Mouse (Mus musculus) limb, embryonic 14.5 days (tissue): Measurements from ENCODE around the gene Cmklr1. TPM values are rescaled to one million over a fixed set of nuclear protein-coding genes. Genes with fewer than 3 reads are reported as not detected.

ENCODE experiments used
- ATAC-seq: fragments of 200-750 bp; cut with Nextera tagmentation; 2 replicates; pipeline ENCODE4 v1.8.0; 2017; ENCODE audit warnings: low read depth, moderate number of reproducible peaks, moderate TSS enrichment; ENCODE audit not compliant: low FRiP score
- DNase-seq: peaks from one replicate; pipeline ENCODE4 v3.0.0-alpha.2; 2015; ENCODE audit warnings: low spot score
- H3K27ac ChIP-seq: fragments of 300-500 bp; sonication (generic); replicated peaks from 2 replicates; pipeline ENCODE4 v1.5.1; 2014; ENCODE audit warnings: low read depth, mild to moderate bottlenecking, low read length, moderate library complexity, mixed read lengths
- H3K27me3 ChIP-seq: fragments of 300-500 bp; sonication (generic); 2 replicates; pipeline ENCODE4 v1.6.1; 2014; ENCODE audit warnings: low read length, mixed read lengths; ENCODE audit not compliant: control insufficient read depth, insufficient read depth
- H3K36me3 ChIP-seq: fragments of 300-500 bp; sonication (generic); 2 replicates; pipeline ENCODE4 v1.6.1; 2014; ENCODE audit warnings: mild to moderate bottlenecking, low read length, moderate library complexity, mixed read lengths; ENCODE audit not compliant: control insufficient read depth, insufficient read depth
- H3K4me1 ChIP-seq: fragments of 300-500 bp; sonication (generic); 2 replicates; pipeline ENCODE4 v1.6.1; 2014; ENCODE audit warnings: antibody characterized with exemption, low read length, mixed read lengths; ENCODE audit not compliant: control insufficient read depth, insufficient read depth
- H3K4me2 ChIP-seq: fragments of 300-500 bp; sonication (generic); replicated peaks from 2 replicates; pipeline ENCODE4 v1.6.1; 2014; ENCODE audit warnings: low read depth, mild to moderate bottlenecking, low read length, moderate library complexity; ENCODE audit not compliant: severe bottlenecking
- H3K4me3 ChIP-seq: fragments of 300-500 bp; sonication (generic); replicated peaks from 2 replicates; pipeline ENCODE4 v1.5.1; 2014; ENCODE audit warnings: low read length
- H3K9ac ChIP-seq: fragments of 300-500 bp; sonication (generic); 2 replicates; pipeline ENCODE4 v1.6.1; 2014; ENCODE audit warnings: mild to moderate bottlenecking, low read depth, low read length, moderate library complexity; ENCODE audit not compliant: severe bottlenecking
- H3K9me3 ChIP-seq: fragments of 300-500 bp; sonication (generic); 2 replicates; pipeline ENCODE4 v1.6.1; 2016; ENCODE audit warnings: low read length; ENCODE audit not compliant: control insufficient read depth
- POLR2A ChIP-seq: fragments of 200-500 bp; IDR thresholded peaks from 2 replicates; pipeline ENCODE4 v1.8.0; 2012; ENCODE audit warnings: inconsistent platforms, mild to moderate bottlenecking, moderate library complexity, borderline replicate concordance; ENCODE audit not compliant: insufficient read depth, insufficient read length; ENCODE audit errors: extremely low read depth
- WGBS: fragments of 180-500 bp; shearing (Covaris S2); extraction: QIAGEN DNeasy Blood & Tissue Kit; methylation state at CpG from one replicate; pipeline ENCODE4 v1.1.7; 2014; 5-methylcytosine and 5-hydroxymethylcytosine counted together
- polyA plus RNA-seq, 2 experiments: library from polyadenylated mRNA; depleted of rRNA in 1 of 2; stranded (reverse) in 1 of 2; unstranded in 1 of 2; fragments of >200 nt; fragmentation: Nextera tagmentation in 1 of 2; extraction: Ambion mirVana in 1 of 2; gene quantifications; 2 replicates each; pipeline versions ENCODE4 v1.2.1 to v1.2.3; 2012 to 2014

Gene Cmklr1
- polyA plus RNA-seq, 2 experiments = 7.8 to 10.7 TPM

- H3K36me3 ChIP-seq = no peaks in the 10 kb centered on the region
- ATAC-seq = no peak
- peaks cover 35% of the 10 kb centered on the region for H3K4me1 ChIP-seq
- WGBS = 76% methylated on average over 15 of the region's 15 CpGs
- H3K4me2 ChIP-seq = no peak overlapping the region
- no peak overlapping the region for H3K9ac ChIP-seq
- H3K4me3 ChIP-seq = no peak overlapping the region
- no peaks in the 10 kb centered on the region for H3K9me3 ChIP-seq
- H3K27me3 ChIP-seq = no peaks in the 10 kb centered on the region
- H3K27ac ChIP-seq = no peak overlapping the region
- no peak for DNase-seq
- no peak for TF ChIP-seq POLR2A
Observed at GRCm38 (mm10) chr5:113635861-113636565, 14.2 kb downstream of the Cmklr1 start.

GRCm38 (mm10) chr5:113634887-113635610, 15.2 kb downstream of the Cmklr1 start:
- H3K9me3 ChIP-seq = no peaks in the 10 kb centered on the region
- no peak for TF ChIP-seq POLR2A
- no peaks in the 10 kb centered on the region for H3K36me3 ChIP-seq
- WGBS = 83% methylated on average over 7 of the region's 7 CpGs
- DNase-seq = no peak
- peaks cover 35% of the 10 kb centered on the region for H3K4me1 ChIP-seq
- no peak overlapping the region for H3K9ac ChIP-seq
- ATAC-seq = no peak
- H3K4me2 ChIP-seq = no peak overlapping the region
- H3K4me3 ChIP-seq = no peak overlapping the region
- H3K27ac ChIP-seq = no peak overlapping the region
- H3K27me3 ChIP-seq = no peaks in the 10 kb centered on the region

DNA sequence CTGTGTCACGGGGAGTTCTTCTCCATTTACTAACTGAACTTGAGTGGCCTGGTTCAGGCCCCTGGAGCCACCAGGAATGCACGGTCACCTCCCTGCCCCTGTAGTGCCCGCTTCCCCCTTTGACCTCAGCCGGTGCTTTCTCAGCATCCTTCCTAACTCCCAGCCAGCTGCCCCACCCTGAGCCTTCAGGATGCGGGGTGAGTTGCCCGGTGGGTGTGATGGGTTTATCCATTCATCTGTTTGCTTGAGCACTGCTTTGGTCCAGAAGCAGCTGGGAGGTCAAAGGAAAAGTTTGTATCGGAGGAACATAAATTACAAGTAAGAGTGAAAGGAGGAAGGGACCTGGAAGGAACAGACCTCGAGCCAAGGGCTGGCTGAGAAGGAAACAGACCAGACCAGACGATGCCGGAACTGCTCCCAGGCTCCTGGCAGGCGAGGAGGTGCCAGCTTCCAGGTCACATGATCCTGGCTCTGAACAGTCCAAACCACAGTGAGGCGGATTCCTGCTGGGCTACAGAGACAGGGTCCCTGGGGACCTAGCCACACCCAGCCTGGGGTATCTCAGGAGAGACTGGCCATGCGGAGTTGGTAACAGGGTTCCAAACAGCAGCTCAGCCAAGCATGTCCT, 16.1 kb downstream of the Cmklr1 start:
- no peak overlapping the region for H3K4me3 ChIP-seq
- peak; percentile 51 for DNase-seq
- WGBS = 27% methylated on average over 13 of the region's 13 CpGs
- H3K36me3 ChIP-seq = no peaks in the 10 kb centered on the region
- no peaks in the 10 kb centered on the region for H3K9me3 ChIP-seq
- no peaks in the 10 kb centered on the region for H3K27me3 ChIP-seq
- H3K9ac ChIP-seq = no peak overlapping the region
- H3K27ac ChIP-seq = no peak overlapping the region; the same call in 1 of the 2 replicates
- TF ChIP-seq POLR2A = no peak
- 0 out of 2 replicates have a peak overlapping the region, but pooled peaks have one; percentile 14 for H3K4me2 ChIP-seq
- peaks cover 35% of the 10 kb centered on the region for H3K4me1 ChIP-seq
- ATAC-seq = peak; percentile 59

DNA sequence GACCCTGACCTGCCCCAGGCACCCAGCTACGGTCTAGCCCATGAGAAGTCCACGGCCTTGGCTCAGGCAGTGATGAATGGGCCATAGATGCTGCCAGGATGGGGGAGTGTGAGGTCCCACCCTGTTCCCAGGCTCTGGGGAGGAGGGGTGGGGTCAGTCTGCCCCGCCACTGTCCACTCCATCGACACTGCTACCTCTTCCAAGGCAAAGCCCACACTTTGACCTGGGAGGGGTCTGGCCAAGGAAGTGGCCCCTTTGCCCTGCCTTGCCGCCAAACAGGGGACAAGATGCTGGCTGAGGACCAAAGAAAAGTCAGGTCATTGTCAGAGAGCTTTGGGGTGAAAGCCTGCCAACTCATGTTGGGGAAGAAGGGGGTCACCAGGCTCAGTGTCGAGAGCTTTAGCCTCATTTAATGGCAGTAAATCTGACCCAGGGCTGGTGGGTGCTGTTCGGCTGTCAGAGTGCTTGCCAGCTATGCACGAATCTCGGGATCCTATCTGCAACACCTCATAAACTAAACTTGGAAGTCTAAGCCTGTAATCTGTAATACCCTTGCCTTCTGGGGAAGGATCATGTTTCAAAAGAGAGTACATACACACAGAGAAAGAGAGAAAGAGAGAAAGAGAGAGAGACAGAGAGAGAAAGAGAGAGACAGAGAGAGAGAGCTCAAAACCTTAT, 17.1 kb downstream of the Cmklr1 start:
- no peaks in the 10 kb centered on the region for H3K36me3 ChIP-seq
- H3K9me3 ChIP-seq = no peaks in the 10 kb centered on the region
- no peak for TF ChIP-seq POLR2A
- H3K9ac ChIP-seq = no peak overlapping the region
- H3K27ac ChIP-seq = no peak overlapping the region; the same call in 1 of the 2 replicates
- H3K4me2 ChIP-seq = no peak overlapping the region
- H3K4me1 ChIP-seq = peaks cover 44% of the 10 kb centered on the region
- H3K4me3 ChIP-seq = no peak overlapping the region
- peak; percentile 42 for DNase-seq
- H3K27me3 ChIP-seq = no peaks in the 10 kb centered on the region
- ATAC-seq = 0 out of 2 replicates have a peak, but pooled peaks have one; percentile 39
- 8% methylated on average over 9 of the region's 9 CpGs for WGBS

DNA sequence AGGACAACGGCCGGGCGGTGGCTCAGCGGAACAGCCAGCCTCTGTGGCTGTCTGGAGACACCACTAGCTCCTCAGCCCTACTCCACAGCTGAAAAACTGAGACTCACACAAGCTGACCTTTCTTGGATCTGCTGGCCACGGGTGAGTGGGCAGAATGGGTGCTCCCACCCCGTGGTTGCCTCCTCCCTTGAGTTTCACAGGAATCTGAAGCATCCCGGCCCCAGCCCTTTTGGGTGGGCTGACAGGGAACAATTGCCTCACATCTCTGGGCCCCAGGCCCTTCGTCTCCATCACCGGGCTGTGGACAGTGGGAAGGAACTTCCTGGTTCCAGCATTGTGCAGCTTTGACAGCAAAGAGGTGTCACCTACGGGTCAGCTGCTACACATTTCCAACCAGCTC, 20.1 kb downstream of the Cmklr1 start:
- WGBS = 75% methylated on average over 10 of the region's 10 CpGs
- DNase-seq (no peak), ATAC-seq (no peak)
- H3K4me1 ChIP-seq = peaks cover 46% of the 10 kb centered on the region
- no peak overlapping the region for H3K9ac ChIP-seq
- no peak for TF ChIP-seq POLR2A
- no peaks in the 10 kb centered on the region for H3K9me3 ChIP-seq
- H3K27me3 ChIP-seq = no peaks in the 10 kb centered on the region
- no peak overlapping the region for H3K27ac ChIP-seq
- H3K4me3 ChIP-seq = no peak overlapping the region
- H3K4me2 ChIP-seq = no peak overlapping the region
- H3K36me3 ChIP-seq = no peaks in the 10 kb centered on the region
